Mouse (Mus musculus): ENCODE measurements around the gene Tomm6.

- no peak for TF ChIP-seq GATA1 (IDR thresholded peaks at IDR 0.05; ENCODE audit: low read length)
- no peak for TF ChIP-seq TAL1 (IDR thresholded peaks at IDR 0.05; ENCODE audit: low read length)
Observed at GRCm38 (mm10) chr17:47687409-47688343, 510 bp downstream of the Tomm6 start.

Measured in erythroblast, embryonic 14.5 days (primary cell).